ENCODE assay signal across 12 mouse cellular contexts in genomic region chr11:102643891-102644382, GRCm38 (mm10). TPM values are rescaled to one million over a fixed set of nuclear protein-coding genes. Genes with fewer than 3 reads are reported as not detected.
DNase-seq lines count a peak whose midpoint lies in the region; ATAC-seq and TF ChIP-seq lines count a peak whose summit lies in the region.
"Had no signal": no experiment of that assay in that cellular context is flagged by ENCODE, and none has a peak within 500 bp of the region (broad histone marks: within the 10 kb centered on the region; RNA-seq: fewer than 3 reads in every experiment).

No protein-coding gene starts in this region.

- ATAC-seq in limb, embryonic 14.5 days (ENCODE audit: low FRiP score, low read depth), result peak; percentile 23; the same call in 1 of the 2 replicates
- ATAC-seq in monocyte, adult 5-6 weeks (replicated peaks; ENCODE audit: insufficient number of reproducible peaks, low FRiP score, low TSS enrichment, poor library complexity, severe bottlenecking), result no peak
- no peak for ATAC-seq in midbrain, embryonic 11.5 days (ENCODE audit: low FRiP score)

- no peak overlapping the region for H3K27ac ChIP-seq in limb, embryonic 14.5 days (replicated peaks; ENCODE audit: low read depth, low read length)
- no peak overlapping the region for H3K27ac ChIP-seq in midbrain, embryonic 11.5 days (ENCODE audit: low read depth, low read length)
- H3K27ac ChIP-seq: embryonic facial prominence, embryonic 13.5 days; liver, embryonic 14.5 days had no signal

- H3K27me3 ChIP-seq in limb, embryonic 14.5 days (ENCODE audit: control insufficient read depth, insufficient read depth, low read length), result no peaks in the 10 kb centered on the region
- H3K27me3 ChIP-seq in midbrain, embryonic 11.5 days (ENCODE audit: control insufficient read depth, insufficient read depth, low read length), result no peaks in the 10 kb centered on the region
- H3K27me3 ChIP-seq: embryonic facial prominence, embryonic 13.5 days had no signal

- H3K4me2 ChIP-seq in limb, embryonic 14.5 days (replicated peaks; ENCODE audit: low read depth, low read length, severe bottlenecking), result no peak overlapping the region
- no peak overlapping the region for H3K4me2 ChIP-seq in midbrain, embryonic 11.5 days
- H3K4me2 ChIP-seq: embryonic facial prominence, embryonic 13.5 days had no signal

- H3K9ac ChIP-seq in limb, embryonic 14.5 days (ENCODE audit: low read depth, low read length, severe bottlenecking), result no peak overlapping the region
- H3K9ac ChIP-seq in midbrain, embryonic 11.5 days (ENCODE audit: low read length), result no peak overlapping the region
- H3K9ac ChIP-seq: embryonic facial prominence, embryonic 13.5 days; liver, embryonic 14.5 days had no signal

- DNase-seq in ovary, adult 18-20 months (ENCODE audit: low spot score), result peak; percentile 44
- no peak for DNase-seq in ovary, postnatal 10 days (ENCODE audit: low spot score)
- DNase-seq in gastrocnemius, postnatal 25 days, result peak; percentile 33
- DNase-seq in limb, embryonic 14.5 days (ENCODE audit: low spot score), result no peak
- peak; percentile 50 to 62 for DNase-seq in urinary bladder, postnatal 36 days (ENCODE audit: low spot score in 2 of 2)
- no peak for DNase-seq in midbrain, embryonic 11.5 days (ENCODE audit: low spot score, missing footprints)
- no peak for DNase-seq in layer of hippocampus, postnatal 10 days (ENCODE audit: low spot score in 2 of 2)

- H3K36me3 ChIP-seq in limb, embryonic 14.5 days (ENCODE audit: control insufficient read depth, insufficient read depth, low read length), result no peaks in the 10 kb centered on the region
- no peaks in the 10 kb centered on the region for H3K36me3 ChIP-seq in midbrain, embryonic 11.5 days (ENCODE audit: control insufficient read depth, insufficient read depth, low read length)
- H3K36me3 ChIP-seq: embryonic facial prominence, embryonic 13.5 days had no signal

- H3K4me1 ChIP-seq in limb, embryonic 14.5 days (ENCODE audit: control insufficient read depth, insufficient read depth, low read length), result peaks cover 17% of the 10 kb centered on the region
- H3K4me1 ChIP-seq in midbrain, embryonic 11.5 days (ENCODE audit: control insufficient read depth, insufficient read depth, low read length), result no peaks in the 10 kb centered on the region; the same call in 1 of the 2 replicates

- 54% methylated on average over 10 of the region's 10 CpGs for WGBS in limb, embryonic 14.5 days
- WGBS in midbrain, embryonic 11.5 days, result 55% methylated on average over 10 of the region's 10 CpGs

- no peak for TF ChIP-seq POLR2A in limb, embryonic 14.5 days (IDR thresholded peaks at IDR 0.05; ENCODE audit: borderline replicate concordance, extremely low read depth, insufficient read depth, insufficient read length)

- H3K4me3 ChIP-seq in limb, embryonic 14.5 days (replicated peaks; ENCODE audit: low read length), result no peak overlapping the region
- no peak overlapping the region for H3K4me3 ChIP-seq in midbrain, embryonic 11.5 days (ENCODE audit: low read depth, low read length)
- H3K4me3 ChIP-seq: embryonic facial prominence, embryonic 13.5 days had no signal

- no peaks in the 10 kb centered on the region for H3K9me3 ChIP-seq in limb, embryonic 14.5 days (ENCODE audit: control insufficient read depth, low read length)
- H3K9me3 ChIP-seq in midbrain, embryonic 11.5 days (ENCODE audit: control insufficient read depth, low read length), result no peaks in the 10 kb centered on the region
- H3K9me3 ChIP-seq: embryonic facial prominence, embryonic 13.5 days had no signal

RNA-seq across cellular contexts. Expression of gene Meioc, which starts 19.6 kb away (rescaled TPM):
- not detected for total RNA-seq in gastrocnemius, postnatal 25 days (2021)
- 0.68 and 1.2 TPM in 2 replicates for polyA plus RNA-seq in limb, embryonic 14.5 days (2012; rRNA removed)
- polyA plus RNA-seq in limb, embryonic 14.5 days (2014; fragmentation: Nextera tagmentation; extraction: Ambion mirVana), result 0.91 and 1.00 TPM in 2 replicates
- 0.21 TPM in 1 of 3 replicates, not detected in the others for total RNA-seq in monocyte, adult 5-6 weeks (2017)
- 0.40 and 0.62 TPM in 2 replicates for polyA plus RNA-seq in midbrain, embryonic 11.5 days (2014; fragmentation: Nextera tagmentation; extraction: Ambion mirVana)
- total RNA-seq in layer of hippocampus, postnatal 10 days (2021), result not detected
- total RNA-seq: MEL had no signal
- polyA plus RNA-seq: spleen, adult 2 months had no signal

RNA-seq across cellular contexts. Expression of gene Fzd2, which starts 39.7 kb away (rescaled TPM):
- total RNA-seq in gastrocnemius, postnatal 25 days (2021), result 1 to 10 TPM; 2.5 to 2.7 TPM
- 163 and 258 TPM in 2 replicates for polyA plus RNA-seq in limb, embryonic 14.5 days (2012; rRNA removed)
- polyA plus RNA-seq in limb, embryonic 14.5 days (2014; fragmentation: Nextera tagmentation; extraction: Ambion mirVana), result 65.5 and 70.7 TPM in 2 replicates
- not detected in 3 replicates for total RNA-seq in monocyte, adult 5-6 weeks (2017)
- polyA plus RNA-seq in midbrain, embryonic 11.5 days (2014; fragmentation: Nextera tagmentation; extraction: Ambion mirVana), result 27.1 and 27.3 TPM in 2 replicates
- total RNA-seq in layer of hippocampus, postnatal 10 days (2021), result 10 to 100 TPM in 1 of 2 experiments, 1 to 10 TPM in 1; 9.3 to 10.2 TPM
- total RNA-seq: MEL had no signal

RNA-seq across cellular contexts. Expression of gene Ccdc43, which starts 53.6 kb away (rescaled TPM):
- total RNA-seq in gastrocnemius, postnatal 25 days (2021), result 10 to 100 TPM; 60.3 to 73.0 TPM
- 18.6 and 23.6 TPM in 2 replicates for polyA plus RNA-seq in limb, embryonic 14.5 days (2012; rRNA removed)
- polyA plus RNA-seq in limb, embryonic 14.5 days (2014; fragmentation: Nextera tagmentation; extraction: Ambion mirVana), result 36.6 and 38.1 TPM in 2 replicates
- 26.8 to 44.5 TPM (median 32.6 TPM) in 3 replicates for total RNA-seq in monocyte, adult 5-6 weeks (2017)
- polyA plus RNA-seq in midbrain, embryonic 11.5 days (2014; fragmentation: Nextera tagmentation; extraction: Ambion mirVana), result 62.1 and 67.1 TPM in 2 replicates
- 10 to 100 TPM; 28.3 to 36.1 TPM for total RNA-seq in layer of hippocampus, postnatal 10 days (2021)

Comparison
In these comparisons a context has a peak if more than half of its experiments do, and no peak if none do; other contexts are left out.
1. DNase-seq: peak in ovary, adult 18-20 months (single experiment), gastrocnemius, postnatal 25 days (single experiment) and urinary bladder, postnatal 36 days (2 of 2); none in ovary, postnatal 10 days (single experiment), limb, embryonic 14.5 days (single experiment), midbrain, embryonic 11.5 days (single experiment) and layer of hippocampus, postnatal 10 days (0 of 2).